ENCODE assay signal across 8 mouse cellular contexts in genomic region chr5:33722266-33723018, GRCm38 (mm10). TPM values are rescaled to one million over a fixed set of nuclear protein-coding genes. Genes with fewer than 3 reads are reported as not detected.
DNase-seq lines count a peak whose midpoint lies in the region; ATAC-seq and TF ChIP-seq lines count a peak whose summit lies in the region.

No protein-coding gene starts in this region.

- ATAC-seq in lung, embryonic 15.5 days (ENCODE audit: borderline replicate concordance, extremely low read depth, low FRiP score, low TSS enrichment): peak; percentile 21; the same call in 1 of the 2 replicates
- no peak for ATAC-seq in limb, embryonic 11.5 days (ENCODE audit: insufficient number of reproducible peaks, low FRiP score, low TSS enrichment, low read depth)
- ATAC-seq in neural tube, embryonic 15.5 days (ENCODE audit: low FRiP score): peak; percentile 33

- under 1% methylated on average over 53 of the region's 53 CpGs for WGBS in lung, embryonic 15.5 days
- under 1% methylated on average over 53 of the region's 53 CpGs for WGBS in limb, embryonic 11.5 days
- WGBS in neural tube, embryonic 15.5 days: under 1% methylated on average over 52 of the region's 53 CpGs

- H3K4me3 ChIP-seq in lung, embryonic 15.5 days: peak overlapping the region; percentile 94
- peak overlapping the region; percentile 51 for H3K4me3 ChIP-seq in embryonic fibroblast, embryonic 13.5 days (ENCODE audit: insufficient read depth, low read length)
- peak overlapping the region; percentile 55 for H3K4me3 ChIP-seq in limb, embryonic 11.5 days (ENCODE audit: low read depth, low read length)
- H3K4me3 ChIP-seq in neural tube, embryonic 15.5 days (replicated peaks): peak overlapping the region; percentile 52

- H3K9me3 ChIP-seq in lung, embryonic 15.5 days: no peaks in the 10 kb centered on the region
- no peaks in the 10 kb centered on the region for H3K9me3 ChIP-seq in limb, embryonic 11.5 days (ENCODE audit: control insufficient read depth, low read length)
- H3K9me3 ChIP-seq in neural tube, embryonic 15.5 days (replicated peaks): no peaks in the 10 kb centered on the region

- H3K4me2 ChIP-seq in lung, embryonic 15.5 days: peak overlapping the region; percentile 94
- peak overlapping the region; percentile 91 for H3K4me2 ChIP-seq in limb, embryonic 11.5 days (ENCODE audit: low read depth, severe bottlenecking)
- peak overlapping the region; percentile 82 for H3K4me2 ChIP-seq in neural tube, embryonic 15.5 days

- TF ChIP-seq CTCF in embryonic fibroblast, embryonic 13.5 days (IDR thresholded peaks at IDR 0.05; ENCODE audit: borderline replicate concordance, insufficient read depth, low read length): no peak

- DNase-seq in lung, postnatal 10 days: no peak
- no peak for DNase-seq in limb, embryonic 11.5 days (ENCODE audit: low spot score)
- DNase-seq in frontal cortex, postnatal 14 days (ENCODE audit: low spot score in 2 of 2): no peak
- DNase-seq in layer of hippocampus, postnatal 25 days (ENCODE audit: extremely low spot score in 1 of 2, low spot score in 1 of 2): no peak
- no peak for DNase-seq in cerebellum, adult 8-10 months

- H3K36me3 ChIP-seq in lung, embryonic 15.5 days: no peaks in the 10 kb centered on the region
- no peaks in the 10 kb centered on the region for H3K36me3 ChIP-seq in limb, embryonic 11.5 days (ENCODE audit: control insufficient read depth, insufficient read depth, low read length)
- no peaks in the 10 kb centered on the region for H3K36me3 ChIP-seq in neural tube, embryonic 15.5 days

- peak overlapping the region; percentile 92 for H3K27ac ChIP-seq in lung, embryonic 15.5 days
- H3K27ac ChIP-seq in embryonic fibroblast, embryonic 13.5 days (ENCODE audit: insufficient read depth, low read length): no peak overlapping the region
- H3K27ac ChIP-seq in limb, embryonic 11.5 days (replicated peaks; ENCODE audit: low read depth, low read length): no peak overlapping the region
- H3K27ac ChIP-seq in neural tube, embryonic 15.5 days (replicated peaks): peak overlapping the region; percentile 77

- peak overlapping the region; percentile 86 for H3K9ac ChIP-seq in lung, embryonic 15.5 days
- H3K9ac ChIP-seq in limb, embryonic 11.5 days (ENCODE audit: low read length): peak overlapping the region; percentile 68
- H3K9ac ChIP-seq in neural tube, embryonic 15.5 days (replicated peaks): peak overlapping the region; percentile 67

- H3K27me3 ChIP-seq in lung, embryonic 15.5 days: 0 out of 2 replicates have a peak, but pooled peaks cover 3% of the 10 kb centered on the region
- peaks cover 37% of the 10 kb centered on the region for H3K27me3 ChIP-seq in limb, embryonic 11.5 days (ENCODE audit: control insufficient read depth, insufficient read depth, low read length)
- peaks cover 10% of the 10 kb centered on the region; the same call in 1 of the 2 replicates for H3K27me3 ChIP-seq in neural tube, embryonic 15.5 days (replicated peaks)

- peaks cover 50% of the 10 kb centered on the region for H3K4me1 ChIP-seq in lung, embryonic 15.5 days
- no peaks in the 10 kb centered on the region for H3K4me1 ChIP-seq in embryonic fibroblast, embryonic 13.5 days (ENCODE audit: control insufficient read depth, insufficient read depth, low read length)
- H3K4me1 ChIP-seq in limb, embryonic 11.5 days (ENCODE audit: control insufficient read depth, insufficient read depth, low read length): peaks cover 15% of the 10 kb centered on the region
- peaks cover 38% of the 10 kb centered on the region for H3K4me1 ChIP-seq in neural tube, embryonic 15.5 days

- TF ChIP-seq POLR2A in embryonic fibroblast, embryonic 13.5 days (IDR thresholded peaks at IDR 0.05; ENCODE audit: low read depth, low read length): no peak

RNA-seq across cellular contexts. Expression of gene Fgfr3, which starts 1.0 kb away (rescaled TPM):
- 59.1 and 64.7 TPM in 2 replicates for polyA plus RNA-seq in lung, embryonic 15.5 days (2015; fragmentation: Nextera tagmentation; extraction: Ambion mirVana)
- polyA plus RNA-seq in embryonic fibroblast, embryonic 13.5 days (2011; ENCODE audit: insufficient read length, low read depth, missing spikeins): 0.97 and 1.7 TPM in 2 replicates
- polyA plus RNA-seq in limb, embryonic 11.5 days (2014; fragmentation: Nextera tagmentation; extraction: Ambion mirVana): 11.6 TPM in 2 replicates
- 36.0 and 43.6 TPM in 2 replicates for polyA plus RNA-seq in neural tube, embryonic 15.5 days (2015; fragmentation: Nextera tagmentation; extraction: Ambion mirVana)
- 100 to 1,000 TPM; 107 to 123 TPM for total RNA-seq in layer of hippocampus, postnatal 25 days (2021)

Comparison
In these comparisons a context has a peak if more than half of its experiments do, and no peak if none do; other contexts are left out.
1. H3K27ac ChIP-seq: peak in lung, embryonic 15.5 days (single experiment) and neural tube, embryonic 15.5 days (single experiment); none in embryonic fibroblast, embryonic 13.5 days (single experiment) and limb, embryonic 11.5 days (single experiment).
2. Peak in every context shown above with its lines, with median percentiles within 50 percentile points of each other: H3K4me2 ChIP-seq, H3K4me3 ChIP-seq and H3K9ac ChIP-seq.